Mouse (Mus musculus): ENCODE data around the gene 4933415A04Rik.

DNA sequence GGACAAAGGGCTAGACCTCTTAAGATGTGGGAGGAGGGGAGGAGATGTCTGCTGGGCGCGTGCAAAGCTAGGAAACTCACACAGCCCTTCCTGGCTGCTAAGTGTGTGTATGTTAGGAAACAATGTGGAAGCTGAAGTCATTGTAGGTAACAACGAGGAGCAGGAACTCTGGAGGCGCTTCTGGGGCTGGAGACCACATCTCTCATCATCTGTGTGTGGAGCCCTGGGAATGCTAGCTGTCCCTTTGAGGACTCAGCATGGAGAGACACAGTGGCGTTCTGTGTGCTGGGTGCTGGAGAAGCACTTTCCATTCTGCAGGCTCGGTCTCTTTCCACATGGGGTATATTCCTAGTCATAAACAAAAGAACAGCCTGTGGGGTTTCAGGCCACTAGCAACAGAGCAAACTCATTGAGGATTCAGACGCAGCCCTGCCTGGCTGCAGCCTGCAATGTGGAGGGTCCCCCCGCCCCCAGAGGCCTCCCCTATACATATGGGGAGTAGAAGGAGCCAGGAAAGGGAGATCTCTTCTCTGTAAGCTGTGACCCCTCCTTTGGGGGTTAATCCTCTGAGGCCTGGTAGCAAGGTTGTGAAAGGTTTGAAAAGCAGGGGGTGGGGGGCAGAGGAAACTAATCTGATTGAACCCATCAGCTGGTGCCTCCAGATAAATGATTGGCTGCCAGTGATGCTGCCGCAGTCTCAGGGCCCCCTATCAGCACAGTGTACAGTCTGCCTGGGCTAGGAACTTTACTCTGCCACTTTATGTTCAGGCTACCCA is 11.3 kb upstream of the 4933415A04Rik start:
- TF ChIP-seq ZNF384 (IDR thresholded peaks at IDR 0.05; ENCODE audit: low read depth, low read length) = no peak
- TF ChIP-seq MEF2A (IDR thresholded peaks at IDR 0.05; ENCODE audit: extremely low read depth, insufficient replicate concordance, low read depth, low read length, poor library complexity, severe bottlenecking) = no peak
- no peak for TF ChIP-seq MAFK (IDR thresholded peaks at IDR 0.05; ENCODE audit: borderline replicate concordance, low read depth, low read length)
- TF ChIP-seq GATA1 (IDR thresholded peaks at IDR 0.05; ENCODE audit: low read depth, low read length) = no peak
- no peak for TF ChIP-seq MYB (IDR thresholded peaks at IDR 0.05; ENCODE audit: low read depth, low read length)
- TF ChIP-seq MAX (IDR thresholded peaks at IDR 0.05; ENCODE audit: low read length) = no peak
- no peak for TF ChIP-seq CTCF (IDR thresholded peaks at IDR 0.05 in 2 of 3, conservative IDR thresholded peaks at IDR 0.05 in 1 of 3; ENCODE audit: control insufficient read depth in 1 of 3, insufficient read depth in 1 of 3, low read depth in 2 of 3, low read length in 3 of 3, poor library complexity in 1 of 3, severe bottlenecking in 1 of 3)
- TF ChIP-seq POLR2A (IDR thresholded peaks at IDR 0.05; ENCODE audit: control insufficient read depth in 1 of 2, insufficient read depth in 1 of 2, low read depth in 1 of 2, low read length in 2 of 2, poor library complexity in 1 of 2) = no peak
- no peak for TF ChIP-seq USF1 (IDR thresholded peaks at IDR 0.05; ENCODE audit: low read depth, low read length)
- TF ChIP-seq SMC3 (IDR thresholded peaks at IDR 0.05; ENCODE audit: low read depth, low read length) = no peak
- TF ChIP-seq KAT2A (conservative IDR thresholded peaks at IDR 0.05; ENCODE audit: low read depth, low read length) = no peak
- TF ChIP-seq EP300 (IDR thresholded peaks at IDR 0.05; ENCODE audit: low read depth in 1 of 2, low read length in 2 of 2) = no peak
- no peak for TF ChIP-seq CHD1 (IDR thresholded peaks at IDR 0.05; ENCODE audit: low read depth, low read length)
- no peak for TF ChIP-seq USF2 (IDR thresholded peaks at IDR 0.05; ENCODE audit: borderline replicate concordance in 1 of 2, insufficient read depth in 1 of 2, low read depth in 1 of 2, low read length in 2 of 2)
